Mouse (Mus musculus): ENCODE measurements at regions not wholly inside any gene's neighbourhood (a gene's known extent, or its start where the extent isn't known, plus 50 kb on each side); places are given as distances from the start of the nearest gene placed in this dataset.

DNA sequence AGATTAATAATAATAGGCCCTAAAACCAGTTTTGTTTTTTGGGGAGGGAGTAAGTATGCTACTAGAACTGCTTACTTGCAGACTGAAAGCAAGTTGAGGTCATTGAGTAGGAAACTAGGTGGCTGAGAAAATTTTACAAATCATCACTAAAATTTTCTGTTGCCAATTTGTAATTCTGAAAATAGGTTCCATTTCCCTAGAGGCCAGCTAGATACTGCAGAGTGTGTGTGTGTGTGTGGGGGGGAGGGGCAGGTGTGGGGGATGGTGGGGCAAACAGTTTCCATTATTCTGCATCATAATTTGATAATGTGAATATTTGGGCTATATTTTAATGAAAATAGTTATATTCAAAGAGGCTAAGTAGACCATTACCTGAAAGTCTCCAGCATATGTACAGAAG is 69.1 kb upstream of the C130060K24Rik start:
- no peak for TF ChIP-seq ZNF384 (IDR thresholded peaks at IDR 0.05; ENCODE audit: low read depth, low read length)
- no peak for TF ChIP-seq CHD2 (IDR thresholded peaks at IDR 0.05; ENCODE audit: low read depth, low read length)
- no peak for TF ChIP-seq MAFK (IDR thresholded peaks at IDR 0.05; ENCODE audit: insufficient read depth, low read depth, low read length)

Measured in ES-E14 (cell line).